Mouse (Mus musculus): ENCODE results near the gene Pde8b. TPM values are rescaled to one million over a fixed set of nuclear protein-coding genes. Genes with fewer than 3 reads are reported as not detected.

The Pde8b gene
- polyA plus RNA-seq, 1 experiment from 2014 or later, result 0.40 TPM

- H3K4me1 ChIP-seq (ENCODE audit: control insufficient read depth, low read depth, low read length), result no peaks in the 10 kb centered on the region
- H3K36me3 ChIP-seq (ENCODE audit: control insufficient read depth, insufficient read depth), result no peaks in the 10 kb centered on the region
- H3K4me2 ChIP-seq (ENCODE audit: low read depth, low read length), result no peak overlapping the region
- H3K9ac ChIP-seq (ENCODE audit: low read depth, low read length), result no peak overlapping the region
- no peak overlapping the region for H3K4me3 ChIP-seq (ENCODE audit: low read depth, low read length)
- WGBS (ENCODE audit: insufficient replicate concordance), result 59% methylated on average over 4 of the region's 4 CpGs
- no peaks in the 10 kb centered on the region for H3K9me3 ChIP-seq (replicated peaks; ENCODE audit: control insufficient read depth, low read length)
- ATAC-seq (ENCODE audit: low read depth), result no peak
- H3K27ac ChIP-seq (ENCODE audit: low read length), result no peak overlapping the region
- no peaks in the 10 kb centered on the region for H3K27me3 ChIP-seq (ENCODE audit: control insufficient read depth, insufficient read depth, low read depth, low read length)
These were observed 147.0 kb downstream of the Pde8b start for GRCm38 (mm10) chr13:95102985-95103590.

- Histone ChIP-seq H3K9me3 (replicated peaks; ENCODE audit: control insufficient read depth, low read length) (no peaks in the 10 kb centered on the region), H3K4me3 (ENCODE audit: low read depth, low read length) (no peak overlapping the region), H3K27me3 (ENCODE audit: control insufficient read depth, insufficient read depth, low read depth, low read length) (no peaks in the 10 kb centered on the region), H3K9ac (ENCODE audit: low read depth, low read length) (no peak overlapping the region), H3K4me2 (ENCODE audit: low read depth, low read length) (no peak overlapping the region), H3K4me1 (ENCODE audit: control insufficient read depth, low read depth, low read length) (no peaks in the 10 kb centered on the region), H3K36me3 (ENCODE audit: control insufficient read depth, insufficient read depth) (no peaks in the 10 kb centered on the region), H3K27ac (ENCODE audit: low read length) (no peak overlapping the region)
- no peak for ATAC-seq (ENCODE audit: low read depth)
- WGBS (ENCODE audit: insufficient replicate concordance), result 62% methylated on average over 8 of the region's 8 CpGs
These were observed 148.8 kb downstream of the Pde8b start for GRCm38 (mm10) chr13:95101315-95101714.

- Histone ChIP-seq H3K4me3 (ENCODE audit: low read depth, low read length) (no peak overlapping the region), H3K4me1 (ENCODE audit: control insufficient read depth, low read depth, low read length) (no peaks in the 10 kb centered on the region), H3K27ac (ENCODE audit: low read length) (no peak overlapping the region), H3K4me2 (ENCODE audit: low read depth, low read length) (no peak overlapping the region), H3K9me3 (replicated peaks; ENCODE audit: control insufficient read depth, low read length) (no peaks in the 10 kb centered on the region), H3K9ac (ENCODE audit: low read depth, low read length) (no peak overlapping the region), H3K27me3 (ENCODE audit: control insufficient read depth, insufficient read depth, low read depth, low read length) (no peaks in the 10 kb centered on the region), H3K36me3 (ENCODE audit: control insufficient read depth, insufficient read depth) (no peaks in the 10 kb centered on the region)
- ATAC-seq (ENCODE audit: low read depth), result no peak
- WGBS (ENCODE audit: insufficient replicate concordance), result 58% methylated on average over 8 of the region's 8 CpGs
These were observed 151.0 kb downstream of the Pde8b start for GRCm38 (mm10) chr13:95098931-95099720.

GRCm38 (mm10) chr13:95096646-95097045, 153.5 kb downstream of the Pde8b start:
- 63% methylated on average over 3 of the region's 3 CpGs for WGBS (ENCODE audit: insufficient replicate concordance)
- Histone ChIP-seq H3K27ac (ENCODE audit: low read length) (no peak overlapping the region), H3K27me3 (ENCODE audit: control insufficient read depth, insufficient read depth, low read depth, low read length) (no peaks in the 10 kb centered on the region), H3K4me1 (ENCODE audit: control insufficient read depth, low read depth, low read length) (no peaks in the 10 kb centered on the region), H3K4me2 (ENCODE audit: low read depth, low read length) (no peak overlapping the region), H3K4me3 (ENCODE audit: low read depth, low read length) (no peak overlapping the region), H3K9ac (ENCODE audit: low read depth, low read length) (no peak overlapping the region), H3K9me3 (replicated peaks; ENCODE audit: control insufficient read depth, low read length) (no peaks in the 10 kb centered on the region), H3K36me3 (ENCODE audit: control insufficient read depth, insufficient read depth) (no peaks in the 10 kb centered on the region)
- no peak for ATAC-seq (ENCODE audit: low read depth)

- H3K4me3 ChIP-seq (ENCODE audit: low read depth, low read length), result no peak overlapping the region
- no peaks in the 10 kb centered on the region for H3K27me3 ChIP-seq (ENCODE audit: control insufficient read depth, insufficient read depth, low read depth, low read length)
- WGBS (ENCODE audit: insufficient replicate concordance), result 78% methylated on average over 10 of the region's 10 CpGs
- H3K9ac ChIP-seq (ENCODE audit: low read depth, low read length), result no peak overlapping the region
- no peaks in the 10 kb centered on the region for H3K4me1 ChIP-seq (ENCODE audit: control insufficient read depth, low read depth, low read length)
- H3K36me3 ChIP-seq (ENCODE audit: control insufficient read depth, insufficient read depth), result no peaks in the 10 kb centered on the region
- H3K27ac ChIP-seq (ENCODE audit: low read length), result no peak overlapping the region
- H3K4me2 ChIP-seq (ENCODE audit: low read depth, low read length), result no peak overlapping the region
- ATAC-seq (ENCODE audit: low read depth), result no peak
- H3K9me3 ChIP-seq (replicated peaks; ENCODE audit: control insufficient read depth, low read length), result no peaks in the 10 kb centered on the region
These were observed 154.3 kb downstream of the Pde8b start for GRCm38 (mm10) chr13:95095860-95096259.

GRCm38 (mm10) chr13:95091546-95092445, 158.3 kb downstream of the Pde8b start:
- no peak overlapping the region for H3K27ac ChIP-seq (ENCODE audit: low read length)
- no peak overlapping the region for H3K4me2 ChIP-seq (ENCODE audit: low read depth, low read length)
- ATAC-seq (ENCODE audit: low read depth), result no peak
- 43% methylated on average over 14 of the region's 14 CpGs for WGBS (ENCODE audit: insufficient replicate concordance)
- H3K27me3 ChIP-seq (ENCODE audit: control insufficient read depth, insufficient read depth, low read depth, low read length), result no peaks in the 10 kb centered on the region
- no peak overlapping the region for H3K9ac ChIP-seq (ENCODE audit: low read depth, low read length)
- H3K4me1 ChIP-seq (ENCODE audit: control insufficient read depth, low read depth, low read length), result no peaks in the 10 kb centered on the region
- H3K9me3 ChIP-seq (replicated peaks; ENCODE audit: control insufficient read depth, low read length), result no peaks in the 10 kb centered on the region
- H3K4me3 ChIP-seq (ENCODE audit: low read depth, low read length), result no peak overlapping the region
- H3K36me3 ChIP-seq (ENCODE audit: control insufficient read depth, insufficient read depth), result no peaks in the 10 kb centered on the region

- ATAC-seq (ENCODE audit: low read depth), result no peak
- no peaks in the 10 kb centered on the region for H3K4me1 ChIP-seq (ENCODE audit: control insufficient read depth, low read depth, low read length)
- WGBS (ENCODE audit: insufficient replicate concordance), result 54% methylated on average over 8 of the region's 8 CpGs
- no peak overlapping the region for H3K9ac ChIP-seq (ENCODE audit: low read depth, low read length)
- H3K4me3 ChIP-seq (ENCODE audit: low read depth, low read length), result no peak overlapping the region
- H3K36me3 ChIP-seq (ENCODE audit: control insufficient read depth, insufficient read depth), result no peaks in the 10 kb centered on the region
- H3K4me2 ChIP-seq (ENCODE audit: low read depth, low read length), result no peak overlapping the region
- H3K27ac ChIP-seq (ENCODE audit: low read length), result no peak overlapping the region
- H3K27me3 ChIP-seq (ENCODE audit: control insufficient read depth, insufficient read depth, low read depth, low read length), result no peaks in the 10 kb centered on the region
- no peaks in the 10 kb centered on the region for H3K9me3 ChIP-seq (replicated peaks; ENCODE audit: control insufficient read depth, low read length)
These were observed 162.8 kb downstream of the Pde8b start for GRCm38 (mm10) chr13:95087358-95087787.

- no peak overlapping the region for H3K9ac ChIP-seq (ENCODE audit: low read depth, low read length)
- H3K4me3 ChIP-seq (ENCODE audit: low read depth, low read length), result no peak overlapping the region
- H3K27ac ChIP-seq (ENCODE audit: low read length), result no peak overlapping the region
- H3K36me3 ChIP-seq (ENCODE audit: control insufficient read depth, insufficient read depth), result no peaks in the 10 kb centered on the region
- no peak overlapping the region for H3K4me2 ChIP-seq (ENCODE audit: low read depth, low read length)
- H3K27me3 ChIP-seq (ENCODE audit: control insufficient read depth, insufficient read depth, low read depth, low read length), result no peaks in the 10 kb centered on the region
- no peak for ATAC-seq (ENCODE audit: low read depth)
- no peaks in the 10 kb centered on the region for H3K9me3 ChIP-seq (replicated peaks; ENCODE audit: control insufficient read depth, low read length)
- H3K4me1 ChIP-seq (ENCODE audit: control insufficient read depth, low read depth, low read length), result no peaks in the 10 kb centered on the region
- WGBS (ENCODE audit: insufficient replicate concordance), result 65% methylated on average over 5 of the region's 5 CpGs
These were observed 164.1 kb downstream of the Pde8b start for GRCm38 (mm10) chr13:95086033-95086432.

All from liver, embryonic 16.5 days (tissue).